Mouse (Mus musculus): ENCODE results near the gene Nfya.

The Nfya gene

DNA sequence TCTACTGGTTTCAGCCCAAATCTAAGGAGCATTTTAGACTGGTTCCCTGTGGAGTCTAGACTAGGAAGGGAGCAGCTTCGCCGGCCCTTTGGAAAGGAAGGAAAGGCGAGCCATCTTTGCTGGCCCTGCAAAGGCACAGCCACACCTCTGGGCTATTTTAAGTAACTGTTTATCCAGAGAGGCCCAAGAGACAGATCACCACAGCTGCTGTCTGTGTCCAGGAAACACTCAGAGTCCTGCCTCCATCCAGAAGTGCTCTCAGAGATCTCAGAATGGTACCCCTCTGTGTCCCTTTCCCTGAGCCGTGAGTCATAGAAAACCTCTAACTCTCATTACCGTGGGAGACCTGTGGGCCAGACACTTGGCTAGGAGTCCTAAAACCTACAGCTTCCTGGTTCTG lies 20.7 kb upstream of the Nfya start:
- no peak for DNase-seq

DNA sequence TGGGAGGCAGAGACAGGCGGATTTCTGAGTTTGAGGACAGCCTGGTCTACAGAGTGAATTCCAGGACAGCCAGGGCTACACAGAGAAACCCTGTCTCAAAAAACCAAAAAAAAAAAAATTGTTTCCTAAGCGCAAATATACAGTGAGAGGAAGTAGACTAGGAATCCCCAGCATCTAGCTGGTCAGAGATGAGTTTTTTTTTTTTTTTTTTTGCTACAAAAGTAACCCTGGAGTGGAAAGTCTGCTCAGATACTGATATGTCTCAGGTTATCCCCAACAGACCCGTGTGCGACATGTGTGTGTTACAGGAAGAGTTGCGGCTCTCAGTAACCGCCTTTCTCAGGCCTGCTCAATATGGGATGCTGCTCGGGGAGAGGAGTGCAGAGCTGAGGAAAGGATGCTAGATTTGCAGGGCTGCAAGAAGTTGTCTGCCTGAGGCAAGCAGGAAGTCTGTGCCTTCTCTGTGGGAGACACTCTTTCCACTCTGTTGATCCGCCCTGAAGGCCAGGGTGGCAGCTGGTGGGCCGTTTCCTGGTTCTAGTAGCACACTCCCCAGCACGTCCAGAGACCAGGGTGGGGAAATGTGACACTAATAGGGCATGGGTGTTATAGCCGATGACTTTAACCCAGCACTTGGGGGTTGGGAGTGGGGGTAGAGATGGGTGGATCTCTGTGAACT lies 18.3 kb upstream of the Nfya start:
- DNase-seq, result no peak

DNA sequence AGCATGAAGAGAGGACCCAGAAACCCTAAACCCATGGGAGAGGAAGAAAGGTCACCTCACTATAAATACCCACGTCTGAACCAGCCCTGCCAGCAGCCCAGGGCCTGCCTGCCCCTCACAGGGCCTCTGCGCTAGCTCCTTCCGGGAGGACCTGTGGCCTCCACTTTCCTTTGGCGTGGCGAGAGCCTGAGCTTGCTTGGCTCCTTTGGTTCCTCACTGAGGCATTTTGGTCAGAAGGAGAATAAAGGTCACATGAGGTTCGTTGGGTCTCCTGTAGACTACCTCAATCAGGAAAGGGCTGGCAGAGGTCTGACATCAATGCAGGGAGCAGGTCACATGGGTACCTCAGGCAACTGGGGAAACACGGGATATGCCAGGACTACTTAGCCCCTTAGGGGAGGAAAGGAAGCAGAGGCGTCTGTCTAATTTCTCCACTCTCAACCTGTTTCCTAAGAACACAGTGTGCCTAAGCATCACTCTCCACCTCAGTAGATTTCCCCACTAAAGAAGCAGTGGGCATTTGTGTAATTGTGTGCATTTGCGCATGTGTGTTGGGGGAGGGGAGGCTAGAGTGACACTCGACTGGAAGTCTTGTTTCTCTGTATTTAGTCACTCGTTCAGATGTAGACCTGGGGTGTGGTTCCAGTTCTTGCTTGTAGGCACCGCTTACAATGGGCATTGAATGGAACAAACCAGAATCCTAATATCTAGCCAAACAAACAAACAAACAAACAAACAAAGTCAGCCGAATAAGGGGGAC lies 17.5 kb upstream of the Nfya start:
- no peak for DNase-seq

DNA sequence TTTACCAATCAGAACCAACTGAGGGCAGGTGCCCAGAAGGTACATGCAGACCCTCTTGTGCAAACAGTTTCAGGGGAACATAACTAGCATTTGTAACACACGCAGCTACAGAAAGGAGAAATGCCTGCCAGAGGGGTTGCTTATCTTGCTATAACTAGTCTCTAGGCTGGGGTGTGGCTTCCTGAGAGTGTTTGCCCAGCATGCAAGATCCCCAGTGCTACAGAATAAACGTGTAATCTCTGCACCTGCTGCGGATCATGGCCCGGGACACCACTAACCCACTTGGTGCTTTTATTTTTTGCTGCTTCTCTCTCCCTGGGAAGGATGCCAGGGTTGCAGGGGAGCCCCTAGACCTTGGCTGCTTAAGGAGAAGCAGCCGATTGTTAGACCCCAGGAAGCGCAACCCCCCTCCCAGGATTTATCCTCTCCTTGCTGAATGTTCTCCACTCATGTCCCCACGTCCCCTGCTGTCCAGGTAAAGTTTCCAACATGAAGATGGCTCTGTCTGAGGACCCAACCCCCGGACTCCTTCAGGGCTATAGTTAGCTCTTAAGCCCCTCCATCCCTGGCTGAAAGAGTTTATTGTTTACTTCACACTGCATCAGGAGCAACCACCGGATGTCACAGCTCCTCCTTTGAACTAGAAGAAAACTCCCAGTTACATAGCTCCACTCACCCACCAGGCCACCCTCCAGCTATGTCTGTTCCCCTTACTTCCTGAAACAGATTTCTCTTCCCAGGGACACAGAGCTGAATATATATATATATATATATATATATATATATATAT lies 16.3 kb upstream of the Nfya start:
- DNase-seq, result peak; percentile 13 to 31

DNA sequence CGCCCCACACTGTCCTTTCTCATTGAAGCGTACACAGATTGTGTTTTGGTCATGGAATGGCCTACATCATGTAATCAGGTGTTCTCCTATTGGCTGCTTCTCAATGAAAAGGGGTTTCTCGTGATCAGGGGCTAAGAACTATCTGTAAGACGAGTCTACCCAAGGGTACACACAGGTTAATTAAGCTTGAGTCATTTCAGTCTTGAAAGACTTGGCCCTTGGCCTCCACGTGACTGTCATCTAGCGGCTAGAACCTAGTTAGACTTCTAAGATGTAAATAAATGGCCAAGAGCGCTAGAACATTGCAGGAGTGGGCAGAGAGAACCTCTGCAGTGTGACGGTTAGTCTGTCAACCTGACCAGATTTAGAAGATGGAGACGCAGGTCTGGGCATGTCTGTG lies 14.5 kb upstream of the Nfya start:
- no peak for DNase-seq

DNA sequence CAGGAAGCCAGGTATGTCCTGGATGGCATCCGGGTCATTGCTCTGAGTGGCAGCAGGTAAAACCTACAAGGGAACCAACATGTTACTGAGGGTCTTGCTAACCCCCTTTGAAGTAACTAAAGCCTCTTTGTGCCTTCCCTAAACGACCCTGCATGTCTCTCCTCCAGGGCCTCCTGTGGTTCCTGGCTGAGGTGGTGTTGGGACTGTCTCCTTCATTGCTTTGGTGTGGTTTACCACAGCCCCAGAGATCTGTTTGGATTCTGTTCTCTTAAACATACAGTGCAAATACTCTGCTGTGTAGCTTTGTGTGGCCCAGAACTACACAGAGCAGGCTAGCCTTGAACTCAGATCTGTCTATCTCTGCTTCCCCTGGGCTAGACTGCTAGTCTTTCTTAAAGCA lies 9.9 kb upstream of the Nfya start:
- no peak for DNase-seq

DNA sequence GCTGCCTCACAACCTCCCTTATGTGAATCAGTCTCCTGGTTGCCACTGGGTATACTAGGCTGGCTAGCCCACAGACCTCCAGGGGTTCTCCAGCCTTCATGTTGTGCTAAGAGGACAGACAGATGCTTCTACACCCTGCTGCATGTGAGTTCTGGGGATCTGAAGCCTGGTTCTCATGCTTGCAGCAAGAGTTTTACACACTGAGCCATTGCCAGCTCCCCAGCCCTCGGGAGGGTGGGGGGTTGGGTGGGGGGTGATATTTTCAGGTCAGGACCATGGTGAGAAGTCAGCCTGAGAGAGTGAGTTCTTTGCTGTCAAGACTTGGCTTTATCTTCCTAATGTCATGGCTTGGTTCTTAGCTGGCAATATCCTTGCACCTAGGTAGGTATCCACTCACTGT lies 9.1 kb upstream of the Nfya start:
- no peak for DNase-seq

DNA sequence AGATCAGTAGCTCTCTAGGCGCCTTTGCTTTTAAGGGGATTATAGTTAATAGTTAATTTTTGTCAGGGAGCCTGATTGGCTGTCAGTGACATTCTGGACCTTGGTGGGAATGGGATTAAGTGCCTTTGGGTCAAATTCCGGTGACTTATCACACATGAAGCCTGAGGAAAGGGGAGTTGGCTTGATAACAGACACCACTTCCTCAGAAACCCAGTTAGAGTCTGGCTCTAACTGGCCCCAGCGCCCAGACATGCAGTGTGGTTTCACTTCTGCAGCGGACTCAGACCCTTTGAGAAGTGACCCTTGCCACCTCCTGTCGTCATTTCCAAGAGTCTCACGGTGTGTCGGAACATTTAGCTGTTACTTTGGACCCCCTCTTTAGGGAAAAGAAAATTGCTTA lies 8.5 kb upstream of the Nfya start:
- no peak for DNase-seq

DNA sequence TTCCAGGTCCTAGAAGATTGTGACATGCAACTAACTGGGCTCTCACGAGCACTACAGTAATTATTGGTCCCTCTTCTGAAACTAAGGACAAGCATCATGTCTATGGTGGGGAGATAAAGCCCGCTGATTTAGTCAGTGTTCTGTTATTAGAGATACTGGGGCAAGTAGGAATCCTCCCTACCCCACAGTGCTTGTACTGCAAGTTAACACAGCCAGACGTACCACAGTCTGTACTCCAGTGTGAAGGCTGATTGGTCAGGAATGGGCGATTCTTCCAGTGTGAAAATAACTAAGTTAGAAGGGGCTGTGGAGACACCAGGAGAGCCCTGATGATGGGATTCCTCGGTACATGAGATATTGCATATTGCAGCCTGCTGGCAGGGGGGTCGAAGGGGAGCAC lies 7.8 kb upstream of the Nfya start:
- no peak for DNase-seq

DNA sequence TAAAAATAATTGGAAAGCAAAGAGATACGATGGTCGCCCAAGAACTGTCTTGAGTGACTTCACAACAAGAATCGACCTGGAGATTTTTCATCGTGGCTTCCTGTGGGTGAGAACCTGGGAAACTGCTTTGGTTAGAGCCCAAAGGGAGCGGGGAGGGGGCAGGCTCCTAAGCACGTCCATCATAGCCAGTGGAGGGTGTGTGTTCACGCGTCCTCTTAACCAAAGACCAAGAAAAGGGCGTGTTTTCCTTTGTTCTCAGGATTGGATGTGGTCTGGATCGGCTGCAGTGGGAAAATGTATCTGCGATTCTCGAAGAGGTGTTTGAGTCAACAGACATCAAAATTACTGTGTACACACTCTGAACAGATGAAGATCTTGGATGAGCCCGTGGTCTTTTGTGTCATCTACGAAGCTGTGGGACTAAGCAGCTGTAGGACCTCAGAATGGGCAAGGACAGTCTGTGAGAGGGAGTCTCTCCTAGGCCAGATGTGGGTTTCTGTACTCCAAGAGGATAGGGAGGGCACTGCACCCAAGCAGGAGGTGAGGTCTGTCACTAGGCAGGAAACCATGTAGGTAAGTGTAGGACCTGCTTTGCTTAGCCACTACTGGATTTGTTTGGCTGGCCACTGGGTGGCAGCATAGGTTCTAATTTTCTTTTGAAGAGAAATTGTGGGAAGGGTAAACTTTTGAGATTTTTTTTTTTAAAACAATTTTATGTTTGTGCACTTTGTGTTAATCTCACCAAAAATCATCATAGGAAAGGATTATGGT lies 6.9 kb upstream of the Nfya start:
- peak; percentile 33 to 45 for DNase-seq

DNA sequence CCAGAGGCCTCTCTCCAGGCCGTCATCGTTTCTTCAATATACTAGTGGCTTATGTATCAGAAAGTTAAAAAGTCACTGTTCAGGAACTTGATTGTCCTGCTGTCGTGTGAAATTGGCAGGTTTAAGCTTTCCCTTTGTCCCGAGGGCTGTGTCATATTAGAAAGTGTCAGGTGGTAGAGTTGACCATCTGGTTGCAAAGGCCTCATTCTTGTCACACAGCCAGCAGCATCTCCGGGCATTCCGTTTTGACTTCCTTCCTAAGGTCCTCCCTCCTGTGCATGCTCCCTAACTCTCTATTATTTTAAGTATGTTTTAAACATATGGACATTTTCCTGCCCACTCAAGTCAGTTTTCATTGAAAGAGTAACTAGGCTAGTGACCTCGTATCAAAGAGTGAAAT lies 6.3 kb upstream of the Nfya start:
- no peak for DNase-seq

DNA sequence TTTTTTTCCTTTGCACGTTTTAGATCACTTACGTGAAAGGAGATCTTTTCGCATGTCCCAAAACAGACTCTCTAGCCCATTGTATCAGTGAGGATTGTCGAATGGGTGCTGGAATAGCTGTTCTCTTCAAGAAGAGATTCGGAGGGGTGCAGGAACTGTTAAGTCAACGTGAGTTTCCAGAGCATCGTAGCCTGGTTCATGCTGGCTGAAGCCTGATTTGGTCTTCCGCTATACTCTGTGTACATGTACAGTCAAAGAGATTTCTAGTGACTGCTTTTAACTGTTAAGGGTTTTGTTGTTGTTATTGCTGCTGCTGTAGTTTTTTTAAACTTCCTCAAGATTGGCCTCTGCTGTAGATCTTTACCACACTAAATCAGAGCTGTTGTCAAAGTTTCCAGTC lies 1.5 kb upstream of the Nfya start:
- no peak for DNase-seq

DNA sequence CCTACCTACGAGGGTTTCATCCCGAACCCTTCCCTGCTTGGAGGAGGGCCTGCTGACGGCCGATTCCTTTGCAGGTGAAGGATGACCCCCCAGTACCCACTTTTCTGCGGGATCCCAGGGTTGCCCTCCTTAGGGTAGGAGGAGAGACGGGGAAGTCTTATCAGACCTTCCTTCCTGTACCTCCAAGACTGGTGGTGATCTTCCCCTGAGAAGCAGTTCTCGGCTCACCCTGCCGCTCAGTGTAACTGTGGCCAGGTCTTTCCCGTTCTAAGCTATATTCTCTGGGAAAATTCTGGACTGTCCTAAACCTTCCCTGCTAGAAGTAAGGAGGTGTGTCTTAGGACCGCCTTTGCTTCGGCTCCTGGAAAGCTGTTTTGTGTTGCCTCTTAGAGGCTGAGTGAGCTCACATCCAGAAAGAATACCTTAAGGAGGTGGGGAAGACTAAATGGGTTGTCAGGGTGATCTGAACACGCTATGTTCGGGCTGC lies 636 bp upstream of the Nfya start:
- no peak for DNase-seq

DNA sequence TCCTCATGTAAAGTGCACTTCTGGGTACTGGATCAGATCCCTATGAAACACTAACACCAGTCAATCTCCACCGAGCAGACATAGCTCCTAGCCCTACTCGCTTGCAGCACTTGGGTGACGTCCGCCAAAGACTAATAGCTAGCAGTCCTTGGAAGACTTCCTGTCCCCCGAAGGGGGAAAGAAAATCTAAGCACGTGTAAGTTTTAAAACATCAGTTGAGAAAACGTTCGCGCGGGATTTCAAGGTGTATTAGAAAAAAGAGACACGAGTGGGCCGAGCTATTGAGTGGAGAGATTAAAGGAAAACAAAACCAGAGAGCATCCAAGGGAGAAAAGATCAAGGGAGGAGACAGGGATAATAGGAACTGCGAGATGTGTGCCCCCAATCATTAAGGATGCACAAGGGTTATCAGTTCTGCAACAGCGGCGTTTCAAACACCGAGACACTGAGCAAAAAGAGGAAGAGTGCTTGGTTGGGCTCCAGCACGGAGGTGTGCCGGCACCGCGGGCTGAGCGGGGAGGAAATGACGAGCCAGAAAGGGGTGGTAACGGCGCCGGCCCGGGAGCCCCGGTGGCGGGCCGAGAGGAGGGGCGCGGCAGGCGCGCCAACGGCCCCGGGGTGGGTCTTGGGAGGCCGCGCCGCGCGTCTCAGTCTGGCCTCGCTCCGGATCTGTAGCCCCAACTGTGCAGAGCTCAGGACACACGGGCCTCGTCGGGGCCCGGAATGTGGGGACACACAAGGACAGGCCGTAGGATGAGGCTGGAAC lies 997 bp downstream of the Nfya start:
- peak; percentile 82 to 84 for DNase-seq

DNA sequence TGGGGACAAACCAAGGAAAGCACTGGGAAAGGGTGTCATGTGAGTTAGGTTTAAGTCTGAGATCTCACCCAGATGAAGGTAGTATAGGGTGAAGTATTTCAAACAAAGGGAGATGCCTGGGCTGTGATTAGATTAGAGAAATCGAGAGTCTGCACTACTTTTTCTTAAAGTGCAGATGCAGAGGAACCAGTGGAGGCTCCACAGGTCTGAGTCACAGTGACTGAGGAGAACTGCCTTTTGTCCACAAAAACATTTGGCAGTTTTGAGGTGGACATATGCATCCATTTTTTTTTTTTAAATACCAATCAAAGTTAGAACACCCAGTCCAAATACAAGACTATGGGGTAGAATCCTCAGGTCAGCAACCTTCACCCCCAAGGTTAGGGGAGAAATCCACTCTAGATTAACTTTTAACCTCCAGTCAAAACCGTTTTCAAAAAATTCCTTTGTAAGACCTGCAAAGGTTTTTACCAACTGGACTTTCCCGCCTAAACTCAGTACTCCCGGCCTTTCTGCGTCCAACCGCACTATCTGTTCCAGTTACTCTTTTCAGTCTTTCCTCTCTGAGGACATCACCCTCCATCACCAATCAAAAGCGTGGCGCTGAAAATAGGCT lies 1.7 kb downstream of the Nfya start:
- no peak for DNase-seq

DNA sequence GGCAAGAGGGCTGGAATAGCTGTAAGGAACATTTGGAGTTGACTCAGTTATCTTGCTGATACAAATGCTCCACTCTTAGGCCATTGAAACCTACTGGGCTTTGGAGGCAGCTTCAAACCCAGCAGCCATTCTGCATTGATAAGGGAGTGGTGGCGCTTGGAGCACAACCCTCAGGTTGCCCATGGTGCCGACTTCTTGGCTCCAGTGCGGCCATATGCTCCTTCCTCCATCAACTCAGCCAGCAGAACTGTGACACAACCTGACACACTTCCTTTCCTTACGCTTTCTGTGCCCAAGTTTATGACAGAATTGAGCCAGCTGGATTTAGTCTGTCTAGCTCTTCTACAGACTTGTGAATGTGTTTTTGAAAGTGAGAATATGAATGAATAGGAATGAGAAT lies 2.6 kb downstream of the Nfya start:
- DNase-seq, result no peak

DNA sequence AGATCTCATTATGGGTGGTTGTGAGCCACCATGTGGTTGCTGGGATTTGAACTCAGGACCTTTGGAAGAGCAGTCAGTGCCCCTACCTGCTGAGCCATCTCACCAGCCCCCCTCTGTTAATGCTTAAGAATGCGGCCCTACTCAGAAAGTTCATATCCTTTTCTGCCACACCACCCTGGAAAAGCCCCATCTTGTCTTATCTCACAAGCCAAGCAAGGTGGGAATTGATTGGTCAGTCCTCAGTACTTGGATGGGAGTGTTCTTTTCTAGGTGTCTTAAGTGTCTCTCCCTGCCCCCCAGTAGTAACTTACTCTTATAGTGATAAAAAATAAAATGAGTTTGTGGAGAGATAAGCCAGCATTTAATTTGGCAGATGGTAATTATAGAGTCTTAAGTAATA lies 5.0 kb downstream of the Nfya start:
- DNase-seq, result no peak

DNA sequence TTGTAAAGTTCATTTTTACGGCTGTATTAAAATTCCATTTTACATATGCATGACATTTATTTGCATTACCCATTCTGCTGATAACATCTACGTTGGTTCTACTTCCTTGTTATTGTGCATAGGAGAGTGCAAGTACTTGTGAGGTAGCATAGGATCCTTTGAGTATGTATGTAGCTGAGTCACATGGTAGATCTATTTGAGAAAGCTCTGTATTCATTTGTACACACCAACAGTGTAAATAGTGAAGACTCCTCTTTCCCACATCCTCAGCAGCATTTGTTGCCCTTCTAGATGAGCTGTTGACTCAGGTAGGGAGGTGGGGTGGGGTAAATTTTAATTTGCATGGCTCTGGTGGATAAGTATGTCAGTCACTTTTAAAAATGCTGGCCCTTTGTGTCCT lies 5.9 kb downstream of the Nfya start:
- DNase-seq, result no peak

DNA sequence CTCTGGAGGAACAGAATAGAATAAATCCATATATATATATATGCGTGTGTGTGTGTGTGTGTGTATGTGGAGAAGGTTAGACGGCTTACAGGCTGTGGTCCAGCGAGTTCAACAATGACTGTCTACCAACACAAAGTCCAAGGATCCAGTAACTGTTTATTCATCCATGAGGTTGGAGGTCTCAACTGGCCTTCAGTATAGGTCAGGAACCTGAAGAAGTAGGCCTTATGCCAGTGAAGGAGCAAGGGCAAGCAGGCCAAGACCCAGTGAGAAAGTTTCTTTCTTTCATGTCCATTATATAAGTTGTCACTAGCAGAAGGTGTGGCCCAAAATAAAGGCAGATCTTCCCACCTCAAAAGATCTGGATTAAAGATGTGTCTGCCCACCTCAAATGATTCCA lies 7.0 kb downstream of the Nfya start:
- no peak for DNase-seq

DNA sequence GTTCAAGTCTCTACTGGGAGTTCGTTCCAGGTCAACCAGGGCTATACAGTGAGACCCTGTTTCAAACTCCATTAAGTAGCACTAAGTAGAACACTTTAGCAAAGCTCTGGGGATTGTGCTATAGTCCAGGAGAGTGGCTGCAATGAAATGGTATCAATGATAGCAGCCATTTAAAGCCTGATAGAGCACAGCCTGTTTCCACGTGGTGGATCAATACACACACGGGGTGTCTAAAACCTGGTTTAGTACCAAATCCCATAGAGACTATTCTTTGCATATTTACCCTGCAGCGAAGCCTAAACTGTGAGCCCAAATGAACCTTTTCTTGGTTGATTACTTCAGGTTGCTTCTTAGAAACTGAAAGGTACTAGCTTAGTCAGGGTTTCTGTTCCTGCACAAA lies 8.0 kb downstream of the Nfya start:
- no peak for DNase-seq

DNA sequence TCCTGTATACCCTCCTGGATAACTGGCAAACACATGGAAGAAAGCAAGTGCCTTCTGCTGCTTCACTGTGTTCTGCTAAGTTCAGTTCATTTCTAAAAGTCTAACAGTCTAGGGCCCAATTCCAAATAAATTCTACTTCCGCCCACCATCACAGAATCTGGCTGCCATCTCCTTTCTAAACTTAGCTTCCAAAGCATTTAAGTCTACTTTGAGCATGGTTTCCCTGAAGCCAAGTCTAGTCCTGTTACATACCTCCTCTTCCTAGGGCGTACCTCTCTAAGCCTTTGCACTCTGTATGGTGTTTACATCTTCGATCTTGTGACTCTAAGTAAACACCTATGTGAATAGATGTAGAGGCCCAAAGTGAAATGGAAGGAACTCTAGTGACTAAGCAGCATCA lies 17.1 kb downstream of the Nfya start:
- DNase-seq, result no peak

DNA sequence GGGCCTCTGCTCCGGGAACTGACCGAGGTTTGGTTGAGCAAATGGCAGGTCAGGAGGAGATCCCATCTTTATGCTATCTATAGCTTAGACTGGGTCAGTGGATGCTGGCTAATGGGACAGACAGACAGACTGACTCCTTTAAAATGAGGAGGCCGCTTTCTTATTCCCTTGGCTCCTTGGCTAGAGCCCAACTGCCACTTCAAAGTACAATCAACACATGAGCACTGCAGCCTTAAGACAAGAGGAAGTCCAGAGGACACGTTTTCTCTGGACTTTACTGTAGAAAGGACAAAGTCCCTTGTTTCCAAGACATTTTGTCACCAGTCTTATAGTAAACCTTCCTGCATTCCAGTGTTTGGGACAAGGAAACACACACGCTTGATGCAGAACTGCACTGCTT lies 18.3 kb downstream of the Nfya start:
- no peak for DNase-seq

All from lung, adult 18-20 months (tissue).